Mouse (Mus musculus) left cerebral cortex, adult 9 months (tissue): Measurements from ENCODE around the gene Olfr1330.
"Not testable (repeated sequence)": the region's sequence is repeated elsewhere in the genome, so short reads cannot be mapped to it uniquely, and the experiment has no call there.

ENCODE experiments used
- DNase-seq, 2 experiments: peaks; one replicate each; pipeline ENCODE4 v3.0.0; 2022; ENCODE audit warnings: low spot score in 2 of 2

Gene Olfr1330

DNA sequence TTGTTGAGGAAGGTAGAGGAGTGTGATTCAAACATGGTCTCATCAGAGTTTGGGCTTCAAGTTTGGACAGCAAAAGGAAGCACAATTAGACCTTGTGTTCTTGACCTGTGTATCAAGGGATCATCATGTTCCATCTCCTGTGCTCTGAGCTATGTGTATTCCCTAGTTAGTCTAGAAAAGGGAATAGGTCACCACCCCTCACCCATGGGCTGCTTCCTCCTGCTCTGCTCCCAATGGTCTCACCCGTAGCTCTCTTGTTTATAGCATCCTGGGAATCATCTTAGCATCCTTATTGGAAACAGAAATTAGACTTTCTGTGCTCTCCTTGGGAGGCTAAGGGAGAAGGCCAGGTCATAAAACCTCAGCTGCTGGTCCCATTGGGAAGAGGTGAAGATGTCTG is at the start of gene Olfr1330:
Gene Olfr1330 (plus strand): TSS at position 301 of the 400 bp plus-strand sequence.
- no peak for DNase-seq

DNA sequence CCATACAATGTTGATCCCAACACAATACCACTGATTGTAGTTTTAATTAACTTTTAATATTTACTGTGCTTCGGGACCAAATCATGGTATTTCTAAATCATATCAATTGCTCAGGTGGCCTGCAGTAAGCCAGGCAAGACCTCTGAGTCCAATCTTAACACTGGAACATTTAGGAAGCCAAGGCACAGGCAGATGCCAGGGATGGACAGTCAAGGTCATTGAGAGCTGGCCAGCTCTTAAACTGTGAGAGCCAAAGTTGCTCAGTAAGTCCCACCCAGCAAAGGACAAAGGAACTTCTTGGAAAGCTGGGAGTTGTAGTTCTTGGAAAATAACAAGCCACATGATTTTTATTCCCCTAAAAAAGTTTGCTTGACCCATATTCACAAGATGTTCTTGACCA is 26.6 kb upstream of the Olfr1330 start:
- DNase-seq = no peak

DNA sequence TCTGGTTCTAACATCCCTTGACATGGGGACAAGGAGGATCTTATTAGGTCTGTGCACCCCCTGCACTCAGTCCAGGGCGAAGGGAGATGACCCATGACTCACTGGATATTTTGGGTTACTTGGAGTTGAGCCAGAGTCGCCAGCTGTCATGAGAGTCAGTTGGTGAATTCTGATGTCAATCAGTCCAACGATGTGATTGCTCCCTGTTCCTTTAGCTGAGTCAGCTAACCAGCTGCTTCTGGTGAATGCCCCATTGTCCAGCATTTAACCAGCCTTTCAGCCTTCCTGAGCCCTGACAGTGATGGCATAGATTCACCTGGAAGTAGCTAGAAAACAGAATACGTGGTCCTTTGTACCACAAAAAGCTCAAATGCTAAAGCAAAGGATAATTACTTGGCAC is 25.7 kb upstream of the Olfr1330 start:
- DNase-seq = peak; percentile 1 to 25

DNA sequence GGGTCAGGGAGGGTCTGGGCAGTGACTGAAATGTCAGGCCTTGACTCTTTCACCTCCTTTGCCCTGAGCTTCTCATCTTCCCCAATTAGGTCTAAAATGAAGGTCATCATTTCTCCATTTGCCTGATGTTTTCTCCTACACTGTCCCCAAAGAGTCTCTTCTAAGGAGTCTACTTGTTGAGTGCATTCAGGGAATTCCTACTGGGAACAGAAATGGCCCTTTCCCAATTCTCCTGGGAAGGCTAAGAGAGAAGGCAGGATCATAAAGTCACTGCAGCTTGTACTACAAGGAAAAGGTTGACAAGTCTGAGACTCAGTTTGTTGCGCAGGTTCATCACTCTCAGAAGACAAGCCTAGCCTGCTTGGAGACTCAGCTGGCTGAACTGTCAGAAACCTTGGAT is 24.0 kb upstream of the Olfr1330 start, which contains the start of gene Olfr1331:
Gene Olfr1331 (plus strand): TSS at position 301 of the 400 bp plus-strand sequence.
- DNase-seq = no peak

DNA sequence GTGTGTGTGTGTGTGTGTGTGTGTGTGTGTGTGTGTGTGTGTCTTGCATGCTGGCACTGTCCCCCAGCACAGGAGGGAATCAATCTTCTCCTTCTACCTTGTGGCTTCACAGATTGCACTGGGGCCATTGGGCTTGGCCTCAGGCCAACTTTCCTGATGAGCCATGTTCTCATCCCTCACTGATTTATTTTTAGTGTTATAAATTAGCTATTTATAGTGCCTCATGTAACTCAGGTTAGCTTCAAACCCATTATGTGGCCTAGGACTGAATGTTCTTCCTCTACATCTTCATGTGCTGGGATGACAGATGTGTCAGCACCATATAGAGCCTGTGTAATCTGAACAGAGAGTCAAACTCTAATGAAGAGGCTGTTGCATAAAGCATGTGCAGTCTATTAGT is 20.8 kb upstream of the Olfr1330 start:
- DNase-seq = no peak

DNA sequence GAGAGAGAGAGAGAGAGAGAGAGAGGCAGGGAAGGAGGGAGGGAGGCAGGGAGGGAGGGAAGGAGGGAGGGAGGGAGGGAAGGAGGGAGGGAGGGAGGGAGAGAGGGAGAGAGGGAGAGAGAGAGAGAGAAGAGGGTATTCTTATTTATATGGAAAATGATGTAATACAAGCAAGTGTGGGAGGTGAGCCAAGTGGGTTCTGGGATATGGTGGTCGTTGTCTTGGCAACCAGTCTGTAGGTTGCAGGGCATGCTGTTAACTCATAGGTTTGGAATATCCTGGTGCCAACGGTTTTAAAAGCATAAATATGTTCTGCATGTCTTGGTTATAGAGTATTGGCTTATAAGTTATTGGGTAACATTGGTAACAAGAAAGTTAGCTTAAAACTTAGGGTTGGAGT is 13.6 kb downstream of the Olfr1330 start:
- no peak for DNase-seq

DNA sequence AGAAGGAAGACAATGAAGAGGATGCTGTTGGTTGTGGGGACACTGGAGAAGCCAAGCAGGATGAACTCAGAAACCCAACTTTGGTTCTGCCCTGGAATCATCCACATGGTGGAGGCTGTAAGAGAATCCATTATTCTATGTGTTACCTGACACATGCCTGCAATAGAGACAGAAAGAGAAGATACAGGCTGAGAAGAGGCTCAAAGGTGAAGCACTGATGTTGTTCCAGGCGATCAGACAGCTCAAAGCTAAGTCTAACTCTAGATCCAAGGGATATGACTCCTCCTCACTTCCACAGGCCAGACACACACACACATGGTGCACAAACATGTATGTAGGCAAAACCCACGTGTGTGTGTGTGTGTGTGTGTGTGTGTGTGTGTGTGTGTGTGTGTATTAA is 29.0 kb downstream of the Olfr1330 start, which contains the start of gene Olfr1329:
Gene Olfr1329 (minus strand): TSS at position 101 of the 400 bp plus-strand sequence.
- not testable (repeated sequence) for DNase-seq

DNA sequence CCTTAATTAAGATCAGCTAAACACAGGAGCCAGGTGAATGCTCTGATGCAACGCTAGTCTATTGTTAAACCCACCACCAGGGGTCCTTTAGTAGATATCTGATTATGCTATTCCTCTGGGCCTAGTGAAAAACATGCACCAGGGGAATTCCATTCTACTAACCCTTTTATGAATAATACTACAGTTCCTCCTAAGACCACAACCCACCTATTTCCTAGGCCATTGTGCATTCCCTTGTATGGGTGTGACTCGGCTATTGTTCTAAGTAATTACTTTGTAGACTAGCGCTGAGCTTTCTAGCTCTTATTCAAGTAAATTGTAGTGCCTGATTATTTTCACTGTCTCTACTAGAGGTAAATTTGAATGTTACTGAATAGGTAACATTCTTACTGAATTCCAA is 42.9 kb downstream of the Olfr1330 start:
- DNase-seq = not testable (repeated sequence)

DNA sequence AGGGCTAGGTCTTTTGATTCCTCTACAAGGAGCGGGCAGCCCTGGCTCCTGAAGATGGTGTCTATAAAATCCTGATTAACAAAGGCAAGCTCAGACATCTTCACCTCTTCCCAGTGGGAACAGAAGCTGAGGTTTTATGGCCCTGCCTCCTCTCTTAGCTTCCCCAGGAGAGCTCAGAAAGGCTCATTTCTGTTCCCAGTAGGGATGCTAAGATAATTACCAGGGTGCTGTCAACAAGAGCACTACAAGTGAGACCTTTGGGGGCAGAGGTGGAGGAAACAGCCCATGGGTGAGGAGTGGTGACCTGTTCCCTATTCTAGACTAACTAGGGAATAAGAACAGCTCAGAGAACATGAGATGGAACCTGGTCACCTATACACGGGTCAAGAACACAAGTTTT is 50.1 kb downstream of the Olfr1330 start, which contains the start of gene Olfr1328:
Gene Olfr1328 (minus strand): TSS at position 101 of the 400 bp plus-strand sequence.
- no peak for DNase-seq
